Mouse (Mus musculus) cerebellum, postnatal 25 days (tissue): ENCODE measurements at regions not wholly inside any gene's neighbourhood (a gene's known extent, or its start where the extent isn't known, plus 50 kb on each side); places are given as distances from the start of the nearest gene placed in this dataset.
"Not testable (repeated sequence)": the region's sequence is repeated elsewhere in the genome, so short reads cannot be mapped to it uniquely, and the experiment has no call there.

ENCODE experiments used
- DNase-seq, 2 experiments: peaks; one replicate each; pipeline ENCODE4 v3.0.0; 2021; ENCODE audit warnings: mixed read lengths in 2 of 2

- DNase-seq, result no peak
These were observed 99.6 kb upstream of the Fam78b start for GRCm38 (mm10) chr1:166901574-166901973.

- peak; percentile 65 to 70 for DNase-seq
These were observed 97.8 kb upstream of the Fam78b start for GRCm38 (mm10) chr1:166903417-166903816.

- peak; percentile 26 to 33 for DNase-seq
These were observed 92.9 kb upstream of the Fam78b start for GRCm38 (mm10) chr1:166908231-166908805.

- DNase-seq, result not testable (repeated sequence)
These were observed 89.0 kb upstream of the Fam78b start for GRCm38 (mm10) chr1:166912195-166912594.

- DNase-seq, result no peak
These were observed 78.1 kb upstream of the Fam78b start for GRCm38 (mm10) chr1:166922911-166923712.

- DNase-seq, result no peak
These were observed 77.6 kb upstream of the Fam78b start for GRCm38 (mm10) chr1:166923713-166923975.

- DNase-seq, result no peak
These were observed 77.1 kb upstream of the Fam78b start for GRCm38 (mm10) chr1:166924126-166924525.

GRCm38 (mm10) chr1:166926078-166926477 lies 75.1 kb upstream of the Fam78b start:
- DNase-seq, result no peak

GRCm38 (mm10) chr1:166939744-166940143 lies 61.5 kb upstream of the Fam78b start:
- DNase-seq, result not testable (repeated sequence)

- not testable (repeated sequence) for DNase-seq
These were observed 60.8 kb upstream of the Fam78b start for GRCm38 (mm10) chr1:166940146-166941076.

- no peak for DNase-seq
These were observed 59.0 kb upstream of the Fam78b start for GRCm38 (mm10) chr1:166942201-166942600.

GRCm38 (mm10) chr1:166944540-166944939 lies 56.7 kb upstream of the Fam78b start:
- no peak for DNase-seq

GRCm38 (mm10) chr1:166947844-166948702 lies 53.1 kb upstream of the Fam78b start:
- no peak for DNase-seq
